Comparison of ENCODE assay signal across 9 mouse cellular contexts in genomic region chr3:94483790-94484439, GRCm38 (mm10). TPM values are rescaled to one million over a fixed set of nuclear protein-coding genes. Genes with fewer than 3 reads are reported as not detected.
DNase-seq lines count a peak whose midpoint lies in the region; ATAC-seq lines count a peak whose summit lies in the region.
"Had no signal": no experiment of that assay in that cellular context is flagged by ENCODE, and none has a peak within 500 bp of the region (broad histone marks: within the 10 kb centered on the region; RNA-seq: fewer than 3 reads in every experiment).

No protein-coding gene starts in this region.

- no peaks in the 10 kb centered on the region for H3K9me3 ChIP-seq in forebrain, embryonic 15.5 days

- peak; percentile 39 for DNase-seq in heart, postnatal 4 days
- DNase-seq in heart, postnatal 36 days, result no peak
- DNase-seq in cerebellum, adult 11-12 months, result peak; percentile 81
- peak; percentile 98 for DNase-seq in layer of hippocampus, adult 9-11 months
- DNase-seq in neural tube, embryonic 10.5 days (ENCODE audit: extremely low spot score, low spot score), result peak; percentile 92
- no peak for DNase-seq in ovary, postnatal 10 days (ENCODE audit: low spot score)
- no peak for DNase-seq in spleen, adult 12 weeks (ENCODE audit: low spot score)

- peak overlapping the region; percentile 49 for H3K4me2 ChIP-seq in forebrain, embryonic 15.5 days (replicated peaks)

- peak; percentile 91 for ATAC-seq in forebrain, embryonic 15.5 days (replicated peaks)

- intact Hi-C loops in heart, postnatal 36 days (cut with DNase I), result no loop called here

- no peak overlapping the region; the same call in 1 of the 2 replicates for H3K9ac ChIP-seq in forebrain, embryonic 15.5 days (replicated peaks)

- H3K4me1 ChIP-seq in forebrain, embryonic 15.5 days, result peaks cover 88% of the 10 kb centered on the region

- no peaks in the 10 kb centered on the region for H3K27me3 ChIP-seq in forebrain, embryonic 15.5 days

- peak overlapping the region; percentile 26 for H3K4me3 ChIP-seq in forebrain, embryonic 15.5 days
- H3K4me3 ChIP-seq: megakaryocyte, embryonic 14.5 days had no signal

- peaks cover 47% of the 10 kb centered on the region for H3K36me3 ChIP-seq in forebrain, embryonic 15.5 days

- 4% methylated on average over 20 of the region's 20 CpGs for WGBS in forebrain, embryonic 15.5 days

- H3K27ac ChIP-seq in forebrain, embryonic 15.5 days (replicated peaks), result peak overlapping the region; percentile 93

RNA-seq across cellular contexts. Expression of gene Riiad1, which starts 3.8 kb away (rescaled TPM):
- 1 to 10 TPM; 1.3 to 2.5 TPM for total RNA-seq in heart, postnatal 4 days (2021)
- total RNA-seq in heart, postnatal 36 days (2021), result 1 to 10 TPM in 1 of 2 experiments, under 1 TPM in 1; 0.46 to 1.2 TPM
- 14.1 and 18.0 TPM in 2 replicates for polyA plus RNA-seq in forebrain, embryonic 15.5 days (2015; fragmentation: Nextera tagmentation; extraction: Ambion mirVana)

RNA-seq across cellular contexts. Expression of gene Celf3, which starts 5.8 kb away (rescaled TPM):
- under 1 TPM; 0.19 to 0.25 TPM for total RNA-seq in heart, postnatal 4 days (2021)
- under 1 TPM in 1 of 2 experiments, not detected in 1; 0.19 TPM for total RNA-seq in heart, postnatal 36 days (2021)
- polyA plus RNA-seq in forebrain, embryonic 15.5 days (2015; fragmentation: Nextera tagmentation; extraction: Ambion mirVana), result 331 and 337 TPM in 2 replicates

RNA-seq across cellular contexts. Expression of gene Oaz3, which starts 40.2 kb away (rescaled TPM):
- total RNA-seq in heart, postnatal 4 days (2021), result not detected
- not detected for total RNA-seq in heart, postnatal 36 days (2021)
- 1.6 and 1.7 TPM in 2 replicates for polyA plus RNA-seq in forebrain, embryonic 15.5 days (2015; fragmentation: Nextera tagmentation; extraction: Ambion mirVana)

RNA-seq across cellular contexts. Expression of gene Mrpl9, which starts 40.8 kb away (rescaled TPM):
- 10 to 100 TPM; 60.8 to 62.6 TPM for total RNA-seq in heart, postnatal 4 days (2021)
- 10 to 100 TPM; 68.6 to 74.2 TPM for total RNA-seq in heart, postnatal 36 days (2021)
- 61.7 and 62.7 TPM in 2 replicates for polyA plus RNA-seq in forebrain, embryonic 15.5 days (2015; fragmentation: Nextera tagmentation; extraction: Ambion mirVana)

Comparison
In these comparisons a context has a peak if more than half of its experiments do, and no peak if none do; other contexts are left out.
1. DNase-seq: peak in heart, postnatal 4 days (single experiment), cerebellum, adult 11-12 months (single experiment), layer of hippocampus, adult 9-11 months (single experiment) and neural tube, embryonic 10.5 days (single experiment); none in heart, postnatal 36 days (0 of 2), ovary, postnatal 10 days (single experiment) and spleen, adult 12 weeks (single experiment).